Mouse (Mus musculus): ENCODE results near the gene Foxe1. TPM values are rescaled to one million over a fixed set of nuclear protein-coding genes. Genes with fewer than 3 reads are reported as not detected.

Gene Foxe1
- polyA plus RNA-seq, 1 experiment from 2014 or later = not detected

DNA sequence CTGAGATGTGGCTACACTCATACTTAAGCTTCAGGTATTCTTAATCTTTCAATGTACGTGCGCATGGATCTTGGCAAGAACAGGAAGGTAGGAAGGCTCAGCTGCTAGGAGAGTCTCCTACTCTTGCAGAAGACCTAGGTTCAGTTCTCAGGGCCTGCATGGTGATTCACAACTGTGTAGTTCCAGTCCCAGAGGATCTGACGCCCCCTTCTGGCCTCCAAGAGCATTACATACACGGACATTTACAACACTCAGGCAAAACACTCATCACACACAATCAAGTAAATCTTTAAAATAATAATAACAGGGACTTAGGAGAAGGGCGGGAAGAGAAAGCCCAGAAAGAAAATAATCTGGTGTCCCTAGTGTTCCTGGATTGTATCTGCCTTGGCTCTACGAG is 31.0 kb downstream of the Foxe1 start:
- peak; percentile 30; the same call in 1 of the 2 replicates for ATAC-seq (replicated peaks; ENCODE audit: low FRiP score)
- Histone ChIP-seq H3K4me3 (ENCODE audit: low read depth, low read length) (no peak overlapping the region; the same call in 1 of the 2 replicates), H3K9me3 (ENCODE audit: control insufficient read depth, low read length) (no peaks in the 10 kb centered on the region), H3K27me3 (replicated peaks; ENCODE audit: control insufficient read depth, insufficient read depth, low read length) (peaks cover 7% of the 10 kb centered on the region), H3K27ac (ENCODE audit: low read depth, low read length) (no peak overlapping the region), H3K4me1 (replicated peaks; ENCODE audit: control insufficient read depth, insufficient read depth, low read length) (peaks cover 4% of the 10 kb centered on the region; the same call in 1 of the 2 replicates), H3K9ac (ENCODE audit: low read depth, low read length) (no peak overlapping the region), H3K36me3 (ENCODE audit: control insufficient read depth, insufficient read depth, low read length) (peaks cover 17% of the 10 kb centered on the region), H3K4me2 (peak overlapping the region; percentile 71)
- no peak for DNase-seq (ENCODE audit: low spot score)
- 52% methylated on average over 6 of the region's 6 CpGs for WGBS

- H3K4me3 ChIP-seq (ENCODE audit: low read depth, low read length) = peak overlapping the region; percentile 33
- peaks cover 3% of the 10 kb centered on the region for H3K27me3 ChIP-seq (replicated peaks; ENCODE audit: control insufficient read depth, insufficient read depth, low read length)
- DNase-seq (ENCODE audit: low spot score) = peak; percentile 73
- H3K27ac ChIP-seq (ENCODE audit: low read depth, low read length) = no peak overlapping the region
- no peak overlapping the region for H3K9ac ChIP-seq (ENCODE audit: low read depth, low read length)
- peaks cover 19% of the 10 kb centered on the region for H3K36me3 ChIP-seq (ENCODE audit: control insufficient read depth, insufficient read depth, low read length)
- ATAC-seq (replicated peaks; ENCODE audit: low FRiP score) = peak; percentile 71
- peaks cover 4% of the 10 kb centered on the region; the same call in 1 of the 2 replicates for H3K4me1 ChIP-seq (replicated peaks; ENCODE audit: control insufficient read depth, insufficient read depth, low read length)
- H3K4me2 ChIP-seq = peak overlapping the region; percentile 71
- no peaks in the 10 kb centered on the region for H3K9me3 ChIP-seq (ENCODE audit: control insufficient read depth, low read length)
- 21% methylated on average over 22 of the region's 22 CpGs for whole genome bisulfite sequencing
Observed at GRCm38 (mm10) chr4:46374869-46375368, 31.5 kb downstream of the Foxe1 start.

- Histone ChIP-seq H3K4me3 (ENCODE audit: low read depth, low read length) (peak overlapping the region; percentile 57), H3K9me3 (ENCODE audit: control insufficient read depth, low read length) (no peaks in the 10 kb centered on the region), H3K4me2 (peak overlapping the region; percentile 75), H3K27ac (ENCODE audit: low read depth, low read length) (peak overlapping the region; percentile 85; the same call in 1 of the 2 replicates), H3K9ac (ENCODE audit: low read depth, low read length) (peak overlapping the region; percentile 87), H3K27me3 (replicated peaks; ENCODE audit: control insufficient read depth, insufficient read depth, low read length) (no peaks in the 10 kb centered on the region), H3K36me3 (ENCODE audit: control insufficient read depth, insufficient read depth, low read length) (peaks cover 11% of the 10 kb centered on the region), H3K4me1 (replicated peaks; ENCODE audit: control insufficient read depth, insufficient read depth, low read length) (peaks cover 3% of the 10 kb centered on the region; the same call in 1 of the 2 replicates)
- ATAC-seq (replicated peaks; ENCODE audit: low FRiP score) (no peak), DNase-seq (ENCODE audit: low spot score) (no peak)
- WGBS = 19% methylated on average over 5 of the region's 5 CpGs
Observed at GRCm38 (mm10) chr4:46388556-46388955, 45.1 kb downstream of the Foxe1 start.

GRCm38 (mm10) chr4:46389013-46389611 is 45.7 kb downstream of the Foxe1 start, which contains the start of gene Trmo:
Trmo (minus strand) TSS chr4:46389437.
- Histone ChIP-seq H3K4me2 (peak within 1 kb of the TSS; percentile 75), H3K4me1 (replicated peaks; ENCODE audit: control insufficient read depth, insufficient read depth, low read length) (peaks cover 3% of the 10 kb centered on the region; the same call in 1 of the 2 replicates), H3K9ac (ENCODE audit: low read depth, low read length) (peak within 1 kb of the TSS; percentile 87), H3K36me3 (ENCODE audit: control insufficient read depth, insufficient read depth, low read length) (peaks cover 8% of the 10 kb centered on the region), H3K9me3 (ENCODE audit: control insufficient read depth, low read length) (no peaks in the 10 kb centered on the region), H3K4me3 (ENCODE audit: low read depth, low read length) (peak within 1 kb of the TSS; percentile 57), H3K27me3 (replicated peaks; ENCODE audit: control insufficient read depth, insufficient read depth, low read length) (no peaks in the 10 kb centered on the region), H3K27ac (ENCODE audit: low read depth, low read length) (peak within 1 kb of the TSS; percentile 85)
- WGBS = under 1% methylated on average over 56 of the region's 56 CpGs
- DNase-seq (ENCODE audit: low spot score) (peak; percentile 95), ATAC-seq (replicated peaks; ENCODE audit: low FRiP score) (peak; percentile 86)

DNA sequence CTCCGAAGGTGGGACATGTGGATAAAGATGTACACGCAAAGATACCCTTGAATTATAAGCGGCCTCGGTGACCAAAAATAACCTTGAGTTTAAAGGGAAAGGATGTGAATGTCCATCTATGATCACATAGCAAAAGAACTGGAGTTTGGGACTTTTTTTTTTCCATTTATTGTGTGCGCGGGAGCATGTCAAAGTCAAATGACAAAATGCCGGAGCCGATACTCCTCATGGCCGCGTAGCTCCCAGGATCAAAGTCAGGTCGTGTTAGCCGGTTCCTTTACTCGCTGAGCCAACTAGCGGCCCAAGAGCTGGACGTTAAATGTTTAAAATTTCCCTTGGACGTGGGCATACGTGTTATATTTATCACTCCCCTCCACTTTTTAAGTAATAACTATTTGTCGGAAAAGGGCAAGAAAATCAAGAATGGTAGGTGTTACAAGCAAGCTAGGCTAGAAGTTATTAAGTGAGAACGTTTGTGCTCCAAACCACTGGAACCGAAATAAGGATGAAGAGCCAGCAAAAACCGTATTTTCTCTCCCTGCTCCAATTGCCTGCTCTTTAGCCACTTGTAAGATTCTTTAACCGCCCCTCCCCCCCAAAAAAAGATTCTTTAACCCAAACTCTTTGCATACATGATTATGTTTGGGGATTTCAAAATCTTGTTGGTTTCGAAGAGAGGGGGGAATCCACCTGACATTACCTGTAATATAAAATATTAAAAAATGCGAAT is 46.4 kb downstream of the Foxe1 start:
- WGBS = 1% methylated on average over 24 of the region's 24 CpGs
- no peak for ATAC-seq (replicated peaks; ENCODE audit: low FRiP score)

DNA sequence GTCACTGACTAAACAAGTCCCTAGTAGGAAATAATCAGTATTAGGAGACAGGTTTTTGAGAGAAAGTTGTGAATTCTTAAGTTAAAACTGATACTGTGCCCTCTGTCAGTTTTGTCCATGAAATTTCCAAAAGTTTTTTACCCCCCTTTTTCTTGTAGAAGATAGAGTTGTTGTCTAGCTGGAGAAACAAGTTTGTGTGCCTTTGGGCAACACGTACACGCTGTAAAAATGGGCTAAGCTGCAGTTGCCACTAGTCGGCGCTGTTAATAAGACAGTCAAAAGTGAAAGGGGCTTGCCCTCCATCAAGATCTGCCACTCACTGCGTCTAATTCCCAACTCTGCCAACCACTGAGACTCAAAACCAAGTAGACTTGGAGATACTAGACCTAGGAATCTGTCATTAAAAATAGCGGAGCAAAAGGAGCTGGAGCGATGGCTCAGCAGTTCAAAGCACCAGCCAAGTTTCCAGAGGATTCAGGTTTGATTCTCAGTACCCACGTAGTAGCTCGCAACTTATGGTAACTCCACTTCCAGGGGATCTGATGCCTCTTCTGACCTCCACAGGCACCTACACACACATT is 47.1 kb downstream of the Foxe1 start:
- Histone ChIP-seq H3K9ac (ENCODE audit: low read depth, low read length) (peak overlapping the region; percentile 87), H3K9me3 (ENCODE audit: control insufficient read depth, low read length) (no peaks in the 10 kb centered on the region), H3K4me2 (peak overlapping the region; percentile 75), H3K36me3 (ENCODE audit: control insufficient read depth, insufficient read depth, low read length) (peaks cover 7% of the 10 kb centered on the region), H3K27ac (ENCODE audit: low read depth, low read length) (peak overlapping the region; percentile 85), H3K27me3 (replicated peaks; ENCODE audit: control insufficient read depth, insufficient read depth, low read length) (no peaks in the 10 kb centered on the region), H3K4me1 (replicated peaks; ENCODE audit: control insufficient read depth, insufficient read depth, low read length) (peaks cover 5% of the 10 kb centered on the region; the same call in 1 of the 2 replicates), H3K4me3 (ENCODE audit: low read depth, low read length) (peak overlapping the region; percentile 57)
- ATAC-seq (replicated peaks; ENCODE audit: low FRiP score) = peak; percentile 54
- DNase-seq (ENCODE audit: low spot score) = peak; percentile 70
- WGBS = 17% methylated on average over 9 of the region's 9 CpGs

More for the DNA sequence above, 46.4 kb downstream of the Foxe1 start:
- peaks cover 4% of the 10 kb centered on the region; the same call in 1 of the 2 replicates for H3K4me1 ChIP-seq (replicated peaks; ENCODE audit: control insufficient read depth, insufficient read depth, low read length)
- H3K27me3 ChIP-seq (replicated peaks; ENCODE audit: control insufficient read depth, insufficient read depth, low read length) = no peaks in the 10 kb centered on the region
- H3K4me3 ChIP-seq (ENCODE audit: low read depth, low read length) = peak overlapping the region; percentile 57
- peak overlapping the region; percentile 75 for H3K4me2 ChIP-seq
- no peak for DNase-seq (ENCODE audit: low spot score)
- H3K9ac ChIP-seq (ENCODE audit: low read depth, low read length) = peak overlapping the region; percentile 87
- peaks cover 9% of the 10 kb centered on the region for H3K36me3 ChIP-seq (ENCODE audit: control insufficient read depth, insufficient read depth, low read length)
- H3K27ac ChIP-seq (ENCODE audit: low read depth, low read length) = peak overlapping the region; percentile 85
- H3K9me3 ChIP-seq (ENCODE audit: control insufficient read depth, low read length) = no peaks in the 10 kb centered on the region

- ATAC-seq (replicated peaks; ENCODE audit: low FRiP score) = no peak
- WGBS = 75% methylated on average over 2 of the region's 2 CpGs
- Histone ChIP-seq H3K36me3 (ENCODE audit: control insufficient read depth, insufficient read depth, low read length) (peaks cover 12% of the 10 kb centered on the region; the same call in 1 of the 2 replicates), H3K9me3 (ENCODE audit: control insufficient read depth, low read length) (no peaks in the 10 kb centered on the region), H3K4me3 (ENCODE audit: low read depth, low read length) (no peak overlapping the region), H3K9ac (ENCODE audit: low read depth, low read length) (no peak overlapping the region), H3K27ac (ENCODE audit: low read depth, low read length) (no peak overlapping the region), H3K4me2 (no peak overlapping the region), H3K4me1 (replicated peaks; ENCODE audit: control insufficient read depth, insufficient read depth, low read length) (peaks cover 18% of the 10 kb centered on the region; the same call in 1 of the 2 replicates), H3K27me3 (replicated peaks; ENCODE audit: control insufficient read depth, insufficient read depth, low read length) (no peaks in the 10 kb centered on the region)
- DNase-seq (ENCODE audit: low spot score) = no peak
Observed at GRCm38 (mm10) chr4:46394388-46394787, 51.0 kb downstream of the Foxe1 start.

DNA sequence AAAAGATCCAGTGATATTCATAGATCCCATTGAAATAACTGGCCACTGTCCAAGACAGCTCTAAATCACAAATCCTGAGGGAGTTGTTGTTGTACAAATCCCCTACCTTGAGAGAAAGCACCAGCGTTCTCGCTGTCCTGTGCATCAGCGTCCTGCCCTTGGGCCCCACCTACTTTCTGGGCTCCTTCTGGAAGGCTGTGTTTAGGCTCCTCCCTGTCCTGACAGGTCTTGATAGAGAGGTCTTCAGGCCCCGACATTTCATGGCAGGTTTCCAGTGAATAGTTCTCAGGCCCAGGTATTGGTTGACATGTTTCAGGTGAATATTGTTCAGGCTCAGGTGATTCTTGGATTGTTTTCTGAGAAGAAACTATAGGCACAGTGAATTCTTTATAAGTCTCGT is 52.3 kb downstream of the Foxe1 start:
- Histone ChIP-seq H3K4me3 (ENCODE audit: low read depth, low read length) (peak overlapping the region; percentile 15; the same call in 1 of the 2 replicates), H3K4me1 (replicated peaks; ENCODE audit: control insufficient read depth, insufficient read depth, low read length) (peaks cover 20% of the 10 kb centered on the region)
- no peak for DNase-seq (ENCODE audit: low spot score)

More for the DNA sequence above, 52.3 kb downstream of the Foxe1 start:
- peak overlapping the region; percentile 73 for H3K4me2 ChIP-seq
- ATAC-seq (replicated peaks; ENCODE audit: low FRiP score) = peak; percentile 77
- H3K9ac ChIP-seq (ENCODE audit: low read depth, low read length) = peak overlapping the region; percentile 36
- H3K36me3 ChIP-seq (ENCODE audit: control insufficient read depth, insufficient read depth, low read length) = peaks cover 18% of the 10 kb centered on the region
- no peaks in the 10 kb centered on the region for H3K9me3 ChIP-seq (ENCODE audit: control insufficient read depth, low read length)
- WGBS = 27% methylated on average over 5 of the region's 5 CpGs
- no peak overlapping the region for H3K27ac ChIP-seq (ENCODE audit: low read depth, low read length)
- H3K27me3 ChIP-seq (replicated peaks; ENCODE audit: control insufficient read depth, insufficient read depth, low read length) = no peaks in the 10 kb centered on the region
